Mouse (Mus musculus) limb, embryonic 11.5 days (tissue): ENCODE results near the gene Tceal5. TPM values are rescaled to one million over a fixed set of nuclear protein-coding genes. Genes with fewer than 3 reads are reported as not detected.
"Not testable (repeated sequence)": the region's sequence is repeated elsewhere in the genome, so short reads cannot be mapped to it uniquely, and the experiment has no call there.

Experiments
- ATAC-seq: fragments of 200-750 bp; cut with Nextera tagmentation; 2 replicates; pipeline ENCODE4 v1.8.0; 2017; ENCODE audit warnings: low read depth; ENCODE audit not compliant: insufficient number of reproducible peaks, low FRiP score, low TSS enrichment
- DNase-seq: peaks from one replicate; pipeline ENCODE4 v3.0.0-alpha.2; 2015; ENCODE audit warnings: low spot score
- H3K27ac ChIP-seq: fragments of 300-500 bp; sonication (generic); replicated peaks from 2 replicates; pipeline ENCODE4 v1.5.1; 2014; ENCODE audit warnings: low read depth, mild to moderate bottlenecking, low read length
- H3K27me3 ChIP-seq: fragments of 300-500 bp; sonication (generic); 2 replicates; pipeline ENCODE4 v1.6.1; 2014; ENCODE audit warnings: mild to moderate bottlenecking, low read length, mixed read lengths; ENCODE audit not compliant: control insufficient read depth, insufficient read depth
- H3K36me3 ChIP-seq: fragments of 300-500 bp; sonication (generic); 2 replicates; pipeline ENCODE4 v1.6.1; 2014; ENCODE audit warnings: mild to moderate bottlenecking, low read length, moderate library complexity, mixed read lengths; ENCODE audit not compliant: control insufficient read depth, insufficient read depth
- H3K4me1 ChIP-seq: fragments of 300-500 bp; sonication (generic); 2 replicates; pipeline ENCODE4 v1.6.1; 2014; ENCODE audit warnings: low read length, mixed read lengths; ENCODE audit not compliant: control insufficient read depth, insufficient read depth
- H3K4me2 ChIP-seq: fragments of 300-500 bp; sonication (generic); 2 replicates; pipeline ENCODE4 v1.6.1; 2014; ENCODE audit warnings: low read depth, mild to moderate bottlenecking, moderate library complexity; ENCODE audit not compliant: severe bottlenecking
- H3K4me3 ChIP-seq: fragments of 300-500 bp; sonication (generic); 2 replicates; pipeline ENCODE4 v1.5.1; 2014; ENCODE audit warnings: low read depth, low read length
- H3K9ac ChIP-seq: fragments of 300-500 bp; sonication (generic); 2 replicates; pipeline ENCODE4 v1.6.1; 2014; ENCODE audit warnings: mild to moderate bottlenecking, low read length
- H3K9me3 ChIP-seq: fragments of 300-500 bp; sonication (generic); 2 replicates; pipeline ENCODE4 v1.6.1; 2016; ENCODE audit warnings: low read length; ENCODE audit not compliant: control insufficient read depth
- WGBS: fragments of 180-500 bp; shearing (Covaris S2); extraction: QIAGEN DNeasy Blood & Tissue Kit; methylation state at CpG from one replicate; pipeline ENCODE4 v1.1.7; 2014; 5-methylcytosine and 5-hydroxymethylcytosine counted together
- polyA plus RNA-seq: library from polyadenylated mRNA; unstranded; fragments of >200 nt; fragmentation: Nextera tagmentation; extraction: Ambion mirVana; gene quantifications from 2 replicates; pipeline ENCODE4 v1.2.1, GENCODE M21; 2014

Gene Tceal5
- polyA plus RNA-seq, 1 experiment from 2014 or later: 1.8 TPM

- Histone ChIP-seq H3K27ac (no peak overlapping the region), H3K4me2 (no peak overlapping the region), H3K27me3 (no peaks in the 10 kb centered on the region), H3K4me1 (no peaks in the 10 kb centered on the region), H3K9ac (no peak overlapping the region), H3K36me3 (no peaks in the 10 kb centered on the region), H3K9me3 (no peaks in the 10 kb centered on the region), H3K4me3 (no peak overlapping the region)
- WGBS: 65% methylated on average over 5 of the region's 5 CpGs
- DNase-seq: no peak
- ATAC-seq: no peak
Measured at GRCm38 (mm10) chrX:136227768-136228167, 24.1 kb upstream of the Tceal5 start.

- ATAC-seq (no peak), DNase-seq (no peak)
- H3K9me3 ChIP-seq: no peaks in the 10 kb centered on the region
- H3K27me3 ChIP-seq: no peaks in the 10 kb centered on the region
- 77% methylated on average over 6 of the region's 6 CpGs for WGBS
- H3K4me3 ChIP-seq: no peak overlapping the region
- no peak overlapping the region for H3K9ac ChIP-seq
- no peaks in the 10 kb centered on the region for H3K4me1 ChIP-seq
- H3K27ac ChIP-seq: no peak overlapping the region
- no peaks in the 10 kb centered on the region for H3K36me3 ChIP-seq
- H3K4me2 ChIP-seq: no peak overlapping the region
Measured at GRCm38 (mm10) chrX:136223714-136224113, 20.0 kb upstream of the Tceal5 start.

- Histone ChIP-seq H3K27me3 (no peaks in the 10 kb centered on the region), H3K4me1 (no peaks in the 10 kb centered on the region), H3K27ac (no peak overlapping the region), H3K4me2 (no peak overlapping the region), H3K9me3 (no peaks in the 10 kb centered on the region), H3K9ac (no peak overlapping the region), H3K4me3 (no peak overlapping the region), H3K36me3 (no peaks in the 10 kb centered on the region)
- ATAC-seq: no peak
- WGBS: 40% methylated on average over 1 of the region's 1 CpGs
- no peak for DNase-seq
Measured at GRCm38 (mm10) chrX:136216303-136216702, 12.6 kb upstream of the Tceal5 start.

- H3K36me3 ChIP-seq, H3K9ac ChIP-seq, H3K4me1 ChIP-seq, H3K9me3 ChIP-seq, DNase-seq, H3K27ac ChIP-seq, H3K27me3 ChIP-seq: not testable (repeated sequence)
- peak within 1 kb of the TSS; percentile 23 for H3K4me3 ChIP-seq
- WGBS: 23% methylated on average over 16 of the region's 67 CpGs
- ATAC-seq: peak; percentile 93
- H3K4me2 ChIP-seq: peak within 1 kb of the TSS; percentile 31
Measured at GRCm38 (mm10) chrX:136214729-136215677, 11.3 kb upstream of the Tceal5 start, which contains the start of the genes Tceal7 and Bex1. TSS of gene Tceal7 (plus strand) at chrX:136214779. TSS of gene Bex1 (minus strand) at chrX:136215513.

GRCm38 (mm10) chrX:136213396-136213795 lies 9.7 kb upstream of the Tceal5 start:
- Histone ChIP-seq H3K4me3 (no peak overlapping the region), H3K4me2 (no peak overlapping the region), H3K4me1 (no peaks in the 10 kb centered on the region), H3K27ac (no peak overlapping the region), H3K9ac (no peak overlapping the region), H3K27me3 (no peaks in the 10 kb centered on the region), H3K36me3 (no peaks in the 10 kb centered on the region), H3K9me3 (no peaks in the 10 kb centered on the region)
- ATAC-seq (no peak), DNase-seq (no peak)
- 69% methylated on average over 2 of the region's 2 CpGs for WGBS

GRCm38 (mm10) chrX:136204406-136204805 lies 730 bp upstream of the Tceal5 start:
- Histone ChIP-seq H3K27ac (no peak overlapping the region), H3K36me3 (no peaks in the 10 kb centered on the region), H3K9me3 (no peaks in the 10 kb centered on the region), H3K4me2 (no peak overlapping the region), H3K9ac (no peak overlapping the region), H3K4me1 (no peaks in the 10 kb centered on the region), H3K27me3 (no peaks in the 10 kb centered on the region; the same call in 1 of the 2 replicates), H3K4me3 (no peak overlapping the region)
- DNase-seq: no peak
- 82% methylated on average over 6 of the region's 6 CpGs for WGBS
- ATAC-seq: no peak

- Histone ChIP-seq H3K4me1 (no peaks in the 10 kb centered on the region), H3K27me3 (no peaks in the 10 kb centered on the region; the same call in 1 of the 2 replicates), H3K9me3 (no peaks in the 10 kb centered on the region), H3K9ac (0 out of 2 replicates have a peak overlapping the region, but pooled peaks have one; percentile 9), H3K27ac (no peak overlapping the region), H3K36me3 (no peaks in the 10 kb centered on the region), H3K4me3 (peak overlapping the region; percentile 15; the same call in 1 of the 2 replicates), H3K4me2 (peak overlapping the region; percentile 47)
- 21% methylated on average over 7 of the region's 7 CpGs for WGBS
- ATAC-seq: no peak
- DNase-seq: no peak
Measured at GRCm38 (mm10) chrX:136203257-136203656, 419 bp downstream of the Tceal5 start.

- ATAC-seq (no peak), DNase-seq (peak; percentile 50)
- Histone ChIP-seq H3K4me2 (no peak overlapping the region), H3K9me3 (no peaks in the 10 kb centered on the region), H3K4me3 (no peak overlapping the region), H3K36me3 (no peaks in the 10 kb centered on the region), H3K27me3 (no peaks in the 10 kb centered on the region), H3K9ac (no peak overlapping the region), H3K4me1 (no peaks in the 10 kb centered on the region), H3K27ac (no peak overlapping the region)
- WGBS: 60% methylated on average over 1 of the region's 1 CpGs
Measured at GRCm38 (mm10) chrX:136196873-136197272, 6.8 kb downstream of the Tceal5 start.
